Mouse (Mus musculus) brain, adult 2 months (tissue): ENCODE results near the gene Vmn2r-ps130.
"Not testable (repeated sequence)": the region's sequence is repeated elsewhere in the genome, so short reads cannot be mapped to it uniquely, and the experiment has no call there.

Experiments
- DNase-seq: peaks from one replicate; pipeline ENCODE4 v3.0.0; 2011; ENCODE audit warnings: low read depth, low spot score

Gene Vmn2r-ps130

DNA sequence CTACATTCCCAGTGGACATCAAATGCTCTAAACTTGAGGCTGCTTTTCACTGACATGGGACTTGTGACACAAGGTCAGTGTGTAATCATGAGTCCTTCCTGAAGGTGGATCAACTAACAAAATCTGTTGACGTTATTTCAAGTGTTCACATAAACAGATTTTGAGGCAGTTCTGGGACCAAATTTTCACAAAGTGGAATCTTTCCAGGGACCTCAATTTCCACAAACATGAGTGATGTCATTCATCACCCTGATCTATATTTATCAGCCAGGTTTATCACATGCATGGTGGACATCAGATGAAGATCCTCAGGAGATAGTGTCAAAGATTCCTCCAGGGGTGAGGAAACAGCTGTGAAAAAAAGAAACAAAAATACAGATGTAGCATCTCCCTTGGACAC is at the start of gene Vmn2r-ps130:
TSS of gene Vmn2r-ps130 (plus strand) at position 301 of the 400 bp plus-strand sequence.
- DNase-seq = not testable (repeated sequence)
